Mouse (Mus musculus) intestine, postnatal 0 days (tissue): ENCODE measurements around the gene Serpine1. TPM values are rescaled to one million over a fixed set of nuclear protein-coding genes. Genes with fewer than 3 reads are reported as not detected.

Experiments used
- ATAC-seq: fragments of 200-750 bp; cut with Nextera tagmentation; 2 replicates; pipeline ENCODE4 v1.8.0; 2017; ENCODE audit warnings: mild to moderate bottlenecking, moderate TSS enrichment, moderate library complexity
- H3K27ac ChIP-seq: fragments of 300-500 bp; sonication (generic); 2 replicates; pipeline ENCODE4 v1.5.1; 2014; ENCODE audit warnings: mild to moderate bottlenecking, low read depth, low read length, moderate library complexity
- H3K27me3 ChIP-seq: fragments of 300-500 bp; sonication (generic); replicated peaks from 2 replicates; pipeline ENCODE4 v1.6.1; 2014; ENCODE audit warnings: low read length, mixed read lengths; ENCODE audit not compliant: control insufficient read depth, insufficient read depth
- H3K36me3 ChIP-seq: fragments of 300-500 bp; sonication (generic); 2 replicates; pipeline ENCODE4 v1.6.1; 2014; ENCODE audit warnings: mild to moderate bottlenecking, moderate library complexity; ENCODE audit not compliant: control insufficient read depth, insufficient read depth
- H3K4me1 ChIP-seq: fragments of 300-500 bp; sonication (generic); replicated peaks from 2 replicates; pipeline ENCODE4 v1.6.1; 2014; ENCODE audit warnings: antibody characterized with exemption, low read length, mixed read lengths; ENCODE audit not compliant: control insufficient read depth, insufficient read depth
- H3K4me2 ChIP-seq: fragments of 300-500 bp; sonication (generic); replicated peaks from 2 replicates; pipeline ENCODE4 v1.6.1; 2014; ENCODE audit warnings: low read depth, mild to moderate bottlenecking, moderate library complexity
- H3K4me3 ChIP-seq: fragments of 300-500 bp; sonication (generic); 2 replicates; pipeline ENCODE4 v1.5.1; 2014; ENCODE audit warnings: low read depth, low read length
- H3K9ac ChIP-seq: fragments of 300-500 bp; sonication (generic); 2 replicates; pipeline ENCODE4 v1.6.1; 2014; ENCODE audit warnings: mild to moderate bottlenecking, low read depth, low read length
- H3K9me3 ChIP-seq: fragments of 300-500 bp; sonication (generic); 2 replicates; pipeline ENCODE4 v1.6.1; 2016; ENCODE audit warnings: mixed run types; ENCODE audit not compliant: control insufficient read depth
- CTCF ChIP-seq: sonication (generic); IDR thresholded peaks from 2 replicates; pipeline ENCODE4 v1.5.1; 2016; ENCODE audit warnings: low read depth, mild to moderate bottlenecking, control low read depth, antibody characterized with exemption, moderate library complexity
- WGBS: fragments of 180-500 bp; shearing (Covaris S2); extraction: QIAGEN DNeasy Blood & Tissue Kit; methylation state at CpG from one replicate; pipeline ENCODE4 v1.1.7; 2014; 5-methylcytosine and 5-hydroxymethylcytosine counted together
- polyA plus RNA-seq: library from polyadenylated mRNA; unstranded; fragments of >200 nt; fragmentation: Nextera tagmentation; extraction: Ambion mirVana; gene quantifications from 2 replicates; pipeline ENCODE4 v1.2.1, GENCODE M21; 2015

Serpine1 gene
- polyA plus RNA-seq, 1 experiment from 2014 or later, result 0.20 TPM

GRCm38 (mm10) chr5:137051914-137052505 lies 20.1 kb downstream of the Serpine1 start:
- H3K4me3 ChIP-seq, result no peak overlapping the region
- H3K9me3 ChIP-seq, result no peaks in the 10 kb centered on the region
- no peak for TF ChIP-seq CTCF
- H3K36me3 ChIP-seq, result no peaks in the 10 kb centered on the region
- 0 out of 2 replicates have a peak overlapping the region, but pooled peaks have one; percentile 28 for H3K27ac ChIP-seq
- no peak overlapping the region for H3K4me2 ChIP-seq
- H3K9ac ChIP-seq, result no peak overlapping the region
- no peaks in the 10 kb centered on the region for H3K27me3 ChIP-seq
- WGBS, result 51% methylated on average over 5 of the region's 5 CpGs
- peak; percentile 73 for ATAC-seq
- 0 out of 2 replicates have a peak, but pooled peaks cover 2% of the 10 kb centered on the region for H3K4me1 ChIP-seq

- H3K4me3 ChIP-seq, result no peak overlapping the region
- H3K4me1 ChIP-seq, result 0 out of 2 replicates have a peak, but pooled peaks cover 2% of the 10 kb centered on the region
- no peaks in the 10 kb centered on the region for H3K36me3 ChIP-seq
- TF ChIP-seq CTCF, result no peak
- H3K27me3 ChIP-seq, result no peaks in the 10 kb centered on the region
- H3K9me3 ChIP-seq, result no peaks in the 10 kb centered on the region
- no peak overlapping the region for H3K9ac ChIP-seq
- ATAC-seq, result no peak
- 32% methylated on average over 6 of the region's 6 CpGs for WGBS
- no peak overlapping the region for H3K4me2 ChIP-seq
- H3K27ac ChIP-seq, result no peak overlapping the region; the same call in 1 of the 2 replicates
Observed at GRCm38 (mm10) chr5:137051125-137051524, 20.9 kb downstream of the Serpine1 start.

DNA sequence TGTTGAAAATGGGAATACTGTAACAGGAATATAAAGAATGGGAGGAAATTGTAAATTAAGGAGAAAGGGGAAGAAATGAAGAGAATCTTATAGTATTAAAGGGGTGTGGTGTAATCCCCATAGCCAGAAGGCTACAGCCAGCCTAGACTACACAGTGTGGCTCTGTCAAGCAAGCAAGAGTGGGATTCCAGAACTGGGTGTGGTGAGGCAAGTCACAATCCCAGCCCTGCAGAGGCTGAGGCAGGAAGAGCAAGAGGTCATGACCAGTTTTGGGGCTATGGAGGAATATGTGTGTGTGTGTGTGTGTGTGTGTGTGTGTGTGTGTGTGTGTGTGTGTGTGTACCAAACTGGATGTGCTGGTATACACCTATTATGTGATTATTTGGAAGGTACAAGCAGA lies 25.1 kb downstream of the Serpine1 start:
- H3K36me3 ChIP-seq, result peaks cover 8% of the 10 kb centered on the region; the same call in 1 of the 2 replicates
- no peak overlapping the region for H3K4me3 ChIP-seq
- no peak overlapping the region for H3K27ac ChIP-seq
- no peaks in the 10 kb centered on the region for H3K9me3 ChIP-seq
- no peak for ATAC-seq
- H3K4me1 ChIP-seq, result 0 out of 2 replicates have a peak, but pooled peaks cover 5% of the 10 kb centered on the region
- no peak for TF ChIP-seq CTCF
- no peak overlapping the region for H3K4me2 ChIP-seq
- H3K27me3 ChIP-seq, result no peaks in the 10 kb centered on the region
- H3K9ac ChIP-seq, result no peak overlapping the region

DNA sequence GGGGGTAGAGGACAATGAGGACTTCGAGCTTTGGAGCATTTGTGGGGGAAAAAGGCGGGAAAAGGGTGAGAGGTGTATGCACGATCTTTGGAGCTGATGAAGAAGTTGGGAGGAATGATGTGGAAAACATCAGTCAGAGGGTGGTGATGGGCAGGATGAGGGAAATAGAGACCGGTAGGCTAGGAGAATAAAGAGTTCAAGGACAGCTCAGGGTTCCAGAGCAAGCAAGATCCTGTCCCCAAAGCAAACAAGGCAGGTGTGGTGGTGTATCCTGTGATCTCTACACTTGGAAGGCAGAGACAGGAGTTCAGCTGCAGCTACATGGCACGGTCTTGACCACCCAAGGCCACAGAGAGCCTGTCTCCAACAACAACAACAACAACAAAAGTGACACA lies 25.7 kb downstream of the Serpine1 start:
- TF ChIP-seq CTCF, result no peak
- Histone ChIP-seq H3K27me3 (no peaks in the 10 kb centered on the region), H3K4me3 (peak overlapping the region; percentile 85), H3K4me1 (0 out of 2 replicates have a peak, but pooled peaks cover 5% of the 10 kb centered on the region), H3K9ac (no peak overlapping the region), H3K36me3 (peaks cover 13% of the 10 kb centered on the region), H3K27ac (no peak overlapping the region), H3K9me3 (no peaks in the 10 kb centered on the region), H3K4me2 (peak overlapping the region; percentile 90)
- 18% methylated on average over 5 of the region's 5 CpGs for WGBS
- no peak; the same call in 1 of the 2 replicates for ATAC-seq

- no peaks in the 10 kb centered on the region for H3K27me3 ChIP-seq
- ATAC-seq, result peak; percentile 88
- peak within 1 kb of the TSS; percentile 72 for H3K27ac ChIP-seq
- no peaks in the 10 kb centered on the region for H3K9me3 ChIP-seq
- peak within 1 kb of the TSS; percentile 90 for H3K4me2 ChIP-seq
- peak within 1 kb of the TSS; percentile 85 for H3K4me3 ChIP-seq
- TF ChIP-seq CTCF, result no peak
- peaks cover 17% of the 10 kb centered on the region for H3K36me3 ChIP-seq
- 0 out of 2 replicates have a peak, but pooled peaks cover 5% of the 10 kb centered on the region for H3K4me1 ChIP-seq
- under 1% methylated on average over 48 of the region's 48 CpGs for WGBS
- peak within 1 kb of the TSS; percentile 73 for H3K9ac ChIP-seq
Observed at GRCm38 (mm10) chr5:137045402-137046323, 26.4 kb downstream of the Serpine1 start, which contains the start of gene Ap1s1. Ap1s1 (minus strand) TSS chr5:137046135.

GRCm38 (mm10) chr5:137043997-137044396 lies 28.1 kb downstream of the Serpine1 start:
- H3K4me1 ChIP-seq, result 0 out of 2 replicates have a peak, but pooled peaks cover 5% of the 10 kb centered on the region
- 88% methylated on average over 7 of the region's 7 CpGs for WGBS
- H3K36me3 ChIP-seq, result peaks cover 31% of the 10 kb centered on the region
- H3K27ac ChIP-seq, result no peak overlapping the region
- H3K9me3 ChIP-seq, result no peaks in the 10 kb centered on the region
- ATAC-seq, result no peak
- H3K4me2 ChIP-seq, result no peak overlapping the region
- no peak overlapping the region for H3K9ac ChIP-seq
- no peak overlapping the region for H3K4me3 ChIP-seq
- no peak for TF ChIP-seq CTCF
- H3K27me3 ChIP-seq, result no peaks in the 10 kb centered on the region
